Mouse (Mus musculus): ENCODE data around the gene Frmpd4.

Frmpd4 gene

GRCm38 (mm10) chrX:168124043-168124442 is 453.0 kb downstream of the Frmpd4 start:
- no peak for DNase-seq (ENCODE audit: low read depth)

GRCm38 (mm10) chrX:168123589-168123965 is 453.5 kb downstream of the Frmpd4 start:
- DNase-seq (ENCODE audit: low read depth), result no peak

GRCm38 (mm10) chrX:168122806-168123588 is 454.0 kb downstream of the Frmpd4 start:
- DNase-seq (ENCODE audit: low read depth), result no peak

- DNase-seq (ENCODE audit: low read depth), result no peak
Observed at GRCm38 (mm10) chrX:168041589-168041988, 535.4 kb downstream of the Frmpd4 start.

GRCm38 (mm10) chrX:168020574-168021145 is 556.4 kb downstream of the Frmpd4 start:
- no peak for DNase-seq (ENCODE audit: low read depth)

- DNase-seq (ENCODE audit: low read depth), result no peak
Observed at GRCm38 (mm10) chrX:168017792-168018191, 559.2 kb downstream of the Frmpd4 start.

- no peak for DNase-seq (ENCODE audit: low read depth)
Observed at GRCm38 (mm10) chrX:167984835-167985234, 592.2 kb downstream of the Frmpd4 start.

GRCm38 (mm10) chrX:167951207-167951606 is 625.8 kb downstream of the Frmpd4 start:
- DNase-seq (ENCODE audit: low read depth), result no peak

GRCm38 (mm10) chrX:167909483-167909882 is 667.5 kb downstream of the Frmpd4 start:
- no peak for DNase-seq (ENCODE audit: low read depth)

GRCm38 (mm10) chrX:167901046-167901445 is 676.0 kb downstream of the Frmpd4 start:
- DNase-seq (ENCODE audit: low read depth), result no peak

GRCm38 (mm10) chrX:167854821-167855220 is 722.2 kb downstream of the Frmpd4 start:
- DNase-seq (ENCODE audit: low read depth), result no peak

- no peak for DNase-seq (ENCODE audit: low read depth)
Observed at GRCm38 (mm10) chrX:167832543-167832942, 744.5 kb downstream of the Frmpd4 start.

GRCm38 (mm10) chrX:167828456-167828855 is 748.6 kb downstream of the Frmpd4 start:
- DNase-seq (ENCODE audit: low read depth), result no peak

- DNase-seq (ENCODE audit: low read depth), result peak; percentile 33
Observed at GRCm38 (mm10) chrX:167817363-167817762, 759.7 kb downstream of the Frmpd4 start.

- no peak for DNase-seq (ENCODE audit: low read depth)
Observed at GRCm38 (mm10) chrX:167810120-167810519, 766.9 kb downstream of the Frmpd4 start.

GRCm38 (mm10) chrX:167808572-167808971 is 768.5 kb downstream of the Frmpd4 start:
- no peak for DNase-seq (ENCODE audit: low read depth)

GRCm38 (mm10) chrX:167788737-167789136 is 788.3 kb downstream of the Frmpd4 start:
- no peak for DNase-seq (ENCODE audit: low read depth)

GRCm38 (mm10) chrX:167783526-167783925 is 793.5 kb downstream of the Frmpd4 start:
- DNase-seq (ENCODE audit: low read depth), result no peak

- DNase-seq (ENCODE audit: low read depth), result no peak
Observed at GRCm38 (mm10) chrX:167719564-167719981, 857.5 kb downstream of the Frmpd4 start.

GRCm38 (mm10) chrX:167719092-167719491 is 857.9 kb downstream of the Frmpd4 start:
- DNase-seq (ENCODE audit: low read depth), result no peak

GRCm38 (mm10) chrX:167654806-167655495 is 922.1 kb downstream of the Frmpd4 start:
- DNase-seq (ENCODE audit: low read depth), result no peak

GRCm38 (mm10) chrX:167654249-167654648 is 922.8 kb downstream of the Frmpd4 start:
- DNase-seq (ENCODE audit: low read depth), result no peak

- no peak for DNase-seq (ENCODE audit: low read depth)
Observed at GRCm38 (mm10) chrX:167597639-167598217, 979.3 kb downstream of the Frmpd4 start.

Data from naive thymus-derived CD4-positive, alpha-beta T cell, adult 2 months (primary cell).